Mouse (Mus musculus): ENCODE measurements around the gene Susd1.

Susd1 gene

DNA sequence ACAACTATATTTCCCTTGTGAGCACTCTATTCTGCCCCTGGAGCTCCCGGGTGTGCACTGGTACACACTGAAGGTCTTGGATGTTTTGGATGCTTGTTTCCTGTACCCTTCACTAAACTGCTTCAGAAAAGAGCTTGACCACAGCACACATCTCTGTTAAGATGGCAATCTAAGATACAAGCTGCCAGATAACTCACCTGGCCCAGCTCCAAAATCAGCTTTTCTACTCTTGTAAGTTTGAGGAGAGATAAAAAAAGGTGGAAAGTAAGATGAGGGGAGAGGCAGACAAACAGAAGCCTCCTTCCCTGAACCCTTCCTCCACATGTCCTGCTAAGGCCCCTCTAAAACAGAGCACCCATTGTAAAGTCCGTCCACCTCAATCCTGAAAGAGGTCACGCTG, 115.7 kb downstream of the Susd1 start:
- no peak for DNase-seq (ENCODE audit: low read depth, low spot score)

DNA sequence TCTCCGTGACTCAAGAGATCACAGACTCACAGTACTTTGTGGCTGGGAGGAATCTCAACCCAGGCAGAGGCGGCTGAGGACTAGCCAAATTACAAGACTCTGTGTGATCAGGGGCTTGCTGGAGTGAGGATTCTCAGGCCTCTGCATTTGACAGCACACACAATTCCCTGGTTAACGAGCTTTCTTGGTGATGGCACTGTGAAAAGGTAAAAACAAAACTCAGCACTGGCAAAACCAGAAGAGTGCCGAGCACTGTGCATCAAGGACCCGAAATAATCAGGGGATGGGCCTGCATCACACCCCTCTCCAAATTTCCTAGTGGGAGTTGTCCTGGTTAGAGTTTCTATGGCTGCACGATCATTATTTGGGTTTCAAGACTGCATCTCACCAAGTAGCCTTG, 116.4 kb downstream of the Susd1 start:
- no peak for DNase-seq (ENCODE audit: low read depth, low spot score)

DNA sequence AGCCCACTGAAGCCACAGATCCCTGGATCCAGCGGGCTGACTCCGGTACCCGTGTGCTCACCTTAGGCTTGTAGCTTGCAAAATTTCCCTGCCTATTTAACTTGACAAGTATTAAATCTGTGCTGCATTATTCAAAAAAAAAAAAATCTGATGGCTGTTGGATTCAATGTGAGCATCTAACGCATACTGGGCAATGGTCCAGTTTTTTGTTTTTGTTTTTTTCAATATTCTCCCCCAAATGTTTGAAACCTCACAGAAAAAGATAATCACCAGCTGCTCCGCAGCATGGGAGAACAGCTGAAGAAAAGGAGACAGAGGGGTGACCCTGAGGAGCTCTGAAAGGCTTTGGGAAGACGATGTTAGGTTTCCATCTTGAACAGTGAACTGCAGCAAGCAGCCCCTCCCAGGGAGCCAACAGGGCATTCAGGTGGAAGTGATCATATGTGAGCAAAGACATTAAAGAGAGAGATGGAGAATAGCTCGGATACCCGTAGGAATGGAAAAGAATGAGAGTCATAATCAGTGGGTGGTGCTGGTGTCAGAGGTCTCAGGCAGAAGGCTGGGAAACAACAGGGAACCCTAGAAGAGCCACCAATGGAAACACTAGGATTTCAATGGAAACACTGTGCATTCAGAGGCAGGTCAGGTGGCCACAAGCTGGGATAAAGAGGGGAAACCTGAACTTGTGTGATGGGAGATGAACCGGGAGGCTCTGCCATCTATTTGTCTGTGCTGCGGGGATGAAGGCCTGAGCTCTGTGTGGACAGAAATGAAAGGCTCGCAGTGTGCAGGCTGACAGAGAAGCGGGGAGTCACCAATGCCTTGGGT, 117.0 kb downstream of the Susd1 start:
- DNase-seq (ENCODE audit: low read depth, low spot score) = no peak

DNA sequence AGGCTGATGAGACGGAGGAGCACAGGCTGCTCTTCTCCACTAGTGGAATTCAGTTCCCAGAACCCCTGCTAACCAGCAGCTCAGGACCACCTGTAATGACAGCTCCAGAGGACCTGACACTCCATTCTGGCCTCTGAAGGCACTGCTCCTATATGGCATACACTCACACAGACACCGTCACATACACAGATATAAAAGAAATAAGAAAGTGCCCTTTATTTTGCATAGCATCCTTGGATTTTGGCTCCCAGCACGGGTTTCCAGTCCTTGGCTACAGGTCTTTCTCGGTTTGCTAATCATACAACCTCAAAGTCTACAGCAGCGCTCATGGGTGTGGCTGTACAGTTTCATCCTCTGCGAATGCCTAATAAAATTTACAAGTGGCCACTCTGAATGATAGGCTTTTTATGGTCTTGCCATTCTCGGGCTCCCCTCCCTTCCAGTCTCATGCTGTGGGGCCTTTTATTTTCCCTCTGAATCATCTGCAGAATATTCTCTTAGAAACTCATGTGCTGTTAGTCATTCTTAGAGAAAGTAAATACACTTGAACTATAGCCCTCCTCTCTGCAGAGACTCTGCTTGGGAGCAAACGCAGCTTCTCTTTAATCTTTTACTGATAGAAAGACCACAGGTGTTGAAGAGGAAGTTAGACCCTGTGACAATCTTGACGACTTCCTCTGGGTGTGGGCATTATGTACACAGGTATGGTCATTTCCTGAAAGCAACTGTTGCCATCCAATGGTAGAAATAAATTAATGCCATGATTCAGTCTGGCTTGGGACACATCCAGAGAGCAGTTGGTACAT, 119.1 kb downstream of the Susd1 start:
- DNase-seq (ENCODE audit: low read depth, low spot score) = no peak

DNA sequence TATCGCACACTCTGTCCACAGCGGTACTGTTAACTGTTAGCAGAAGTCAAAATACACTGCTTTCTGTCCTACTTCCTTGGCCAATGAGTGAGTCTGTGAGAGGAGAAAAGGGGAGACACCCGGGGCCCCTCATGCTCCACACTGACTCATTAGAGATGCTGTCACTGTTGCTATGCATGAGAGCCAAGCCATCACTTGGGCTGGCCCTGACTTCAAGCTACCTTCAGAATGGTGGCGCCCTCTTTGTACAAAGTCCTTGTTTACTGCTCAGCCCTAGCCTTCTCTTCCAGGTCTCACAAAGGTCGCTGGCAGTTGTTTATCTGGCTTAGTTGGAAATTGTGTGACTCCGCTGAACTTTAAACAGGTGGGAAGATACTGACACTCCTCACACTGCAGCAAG, 119.8 kb downstream of the Susd1 start:
- no peak for DNase-seq (ENCODE audit: low read depth, low spot score)

DNA sequence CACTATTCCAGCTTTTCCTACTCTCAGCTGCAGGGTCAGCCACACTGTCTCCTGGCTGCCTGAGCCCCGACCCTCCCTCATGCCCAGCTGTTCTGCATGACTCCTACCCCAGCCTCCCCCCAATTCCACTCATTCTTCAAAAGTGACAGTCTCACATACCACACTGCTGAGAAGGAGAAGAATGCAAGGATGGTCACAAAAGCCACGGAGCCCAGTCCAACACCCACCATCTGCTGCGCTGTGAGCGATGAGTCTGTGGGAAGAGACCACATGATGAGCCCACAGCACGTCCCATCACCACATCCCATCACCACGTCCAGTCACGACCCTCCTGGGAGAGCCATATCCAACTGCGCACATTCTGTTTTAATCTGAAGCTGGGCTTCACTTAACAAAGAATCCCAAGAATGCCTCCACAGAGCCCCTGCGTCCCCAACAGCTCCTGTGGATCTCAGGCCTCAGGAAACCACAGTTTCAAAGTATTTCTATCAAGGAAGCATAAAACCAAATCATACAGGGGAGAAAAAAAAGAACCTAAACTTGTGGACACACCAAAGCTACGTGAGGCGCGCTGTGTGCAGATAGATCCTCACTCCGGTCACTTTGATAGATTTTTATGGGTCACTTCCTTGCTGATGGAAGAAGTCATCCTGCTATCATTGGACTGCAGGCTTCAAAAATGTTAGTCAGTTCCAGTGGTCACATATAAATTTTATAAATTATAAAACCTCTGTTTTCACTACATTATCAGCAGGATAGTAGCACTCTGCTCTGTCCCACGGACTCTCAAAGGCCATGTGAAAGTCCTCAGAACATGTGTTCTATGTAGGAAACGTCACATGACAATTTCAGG, 122.7 kb downstream of the Susd1 start:
- DNase-seq (ENCODE audit: low read depth, low spot score) = no peak

DNA sequence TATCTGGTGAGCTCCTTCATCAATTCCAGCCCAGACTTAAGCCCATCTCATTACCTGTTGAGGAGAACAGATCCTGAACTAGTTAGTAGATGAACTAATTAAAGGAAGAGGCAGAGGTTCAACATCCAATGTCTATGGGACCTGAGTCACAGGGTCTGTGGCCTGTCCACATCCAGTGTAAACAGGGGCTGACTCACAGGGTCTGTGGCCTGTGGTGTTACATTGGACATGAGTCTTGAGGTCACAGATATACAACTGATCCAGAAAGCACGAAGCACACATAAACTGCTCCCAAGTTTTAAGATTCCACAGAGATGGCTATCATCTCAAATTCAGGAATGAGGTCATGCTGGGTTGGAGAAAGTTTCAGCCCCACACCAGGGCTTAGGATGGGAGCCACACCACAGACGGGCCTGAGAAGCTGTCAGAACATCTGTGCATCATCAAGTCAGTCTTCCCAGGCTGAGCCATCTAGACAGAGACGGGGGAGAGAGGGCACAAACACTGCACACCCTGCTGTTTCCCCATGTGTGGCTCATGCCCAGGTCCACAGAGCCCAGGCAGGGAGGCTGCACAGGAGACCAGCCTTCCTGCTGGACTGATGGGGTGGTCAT, 123.4 kb downstream of the Susd1 start:
- DNase-seq (ENCODE audit: low read depth, low spot score) = no peak

DNA sequence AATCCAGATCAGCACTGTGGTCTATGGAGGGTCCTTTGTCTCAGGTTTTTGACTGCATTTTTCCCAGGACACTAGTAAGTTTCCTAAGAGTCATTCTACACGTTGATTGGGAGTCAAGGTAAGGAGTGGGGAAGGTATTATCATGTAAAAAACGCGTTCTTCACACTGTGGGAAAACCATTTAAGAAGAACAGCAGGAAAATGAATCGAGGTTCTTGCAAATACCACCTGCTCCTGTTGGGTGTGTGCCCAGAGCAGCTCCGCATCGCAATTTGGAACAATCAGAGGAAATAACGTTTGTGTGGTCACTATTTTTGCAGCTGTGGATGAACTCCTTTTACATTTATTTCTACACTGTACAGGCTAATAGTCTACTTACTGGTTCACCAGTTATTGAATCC, 125.5 kb downstream of the Susd1 start:
- DNase-seq (ENCODE audit: low read depth, low spot score) = peak; percentile 48

DNA sequence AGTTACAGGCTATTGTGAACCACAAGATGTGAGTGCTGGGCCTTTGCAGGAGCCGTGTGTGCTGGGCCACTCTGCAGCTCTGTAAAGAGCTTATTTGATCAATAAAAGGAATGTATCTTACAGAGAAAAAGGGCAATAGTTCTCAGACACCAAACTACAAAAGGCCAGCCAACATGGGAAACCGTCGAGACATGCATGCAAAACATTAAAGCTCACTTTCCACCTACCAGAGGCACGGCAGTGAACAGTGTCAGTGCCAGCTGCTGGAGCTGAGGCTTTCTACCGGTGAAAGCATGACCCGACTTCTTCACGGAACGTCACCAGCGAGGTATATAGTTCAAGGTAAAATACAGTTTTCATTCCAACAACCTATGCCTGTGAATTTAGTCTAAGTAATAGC, 127.8 kb downstream of the Susd1 start:
- no peak for DNase-seq (ENCODE audit: low read depth, low spot score)

DNA sequence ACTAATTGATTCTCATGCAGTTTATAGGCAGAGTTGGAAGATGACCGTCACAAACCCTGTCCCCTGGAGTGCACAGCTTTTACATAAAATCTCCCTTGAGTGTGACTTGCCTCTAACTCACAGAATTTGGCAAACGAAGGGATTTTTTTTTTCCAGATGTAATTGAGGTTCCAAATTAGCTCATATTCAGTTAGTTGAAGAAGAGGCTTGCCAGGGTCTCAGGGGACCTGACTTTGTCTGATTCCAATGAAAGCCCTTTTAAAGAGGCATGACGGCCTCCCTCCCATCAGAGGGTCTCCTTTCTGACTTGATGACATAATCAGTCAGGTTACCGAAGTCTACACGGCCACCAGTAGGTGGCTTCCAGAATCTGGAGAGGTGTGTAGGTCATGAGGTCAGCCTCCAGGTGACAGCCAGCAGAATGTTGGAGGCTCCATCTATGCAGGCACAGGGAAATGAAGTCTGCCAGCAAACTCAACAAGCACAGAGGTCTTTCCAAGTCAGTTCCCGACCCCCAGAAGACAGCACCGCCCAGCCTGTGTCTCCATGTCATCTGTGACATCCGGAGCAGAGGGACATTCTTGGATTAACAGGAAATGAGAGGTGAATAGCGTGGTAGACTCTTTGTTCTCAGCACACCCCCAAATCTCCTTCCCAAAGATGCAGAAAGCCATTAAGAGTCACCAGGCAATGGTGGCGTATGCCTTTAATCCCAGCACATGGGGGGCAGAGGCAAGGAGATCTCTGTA, 130.4 kb downstream of the Susd1 start:
- no peak for DNase-seq (ENCODE audit: low read depth, low spot score)

DNA sequence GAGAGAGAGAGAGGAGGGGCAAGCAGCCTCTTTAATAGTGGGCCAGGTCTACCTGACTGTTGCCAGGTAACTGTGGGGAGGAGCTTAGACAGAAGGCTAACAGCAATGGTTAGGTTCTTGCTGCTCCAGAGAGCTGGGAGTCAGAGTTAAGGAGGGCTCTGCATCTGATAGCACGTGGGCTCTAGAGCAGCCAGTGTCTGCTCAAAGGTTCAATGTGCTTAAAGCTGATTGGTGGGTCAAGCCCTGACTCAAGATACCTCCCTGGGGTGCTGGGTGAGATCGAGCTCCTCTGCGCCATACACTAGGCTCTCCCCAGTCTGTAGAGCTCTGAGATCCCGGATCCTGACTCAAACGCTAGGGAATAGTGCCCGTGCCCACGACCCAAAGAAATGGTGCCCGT, 136.0 kb downstream of the Susd1 start:
- no peak for DNase-seq (ENCODE audit: low read depth, low spot score)

DNA sequence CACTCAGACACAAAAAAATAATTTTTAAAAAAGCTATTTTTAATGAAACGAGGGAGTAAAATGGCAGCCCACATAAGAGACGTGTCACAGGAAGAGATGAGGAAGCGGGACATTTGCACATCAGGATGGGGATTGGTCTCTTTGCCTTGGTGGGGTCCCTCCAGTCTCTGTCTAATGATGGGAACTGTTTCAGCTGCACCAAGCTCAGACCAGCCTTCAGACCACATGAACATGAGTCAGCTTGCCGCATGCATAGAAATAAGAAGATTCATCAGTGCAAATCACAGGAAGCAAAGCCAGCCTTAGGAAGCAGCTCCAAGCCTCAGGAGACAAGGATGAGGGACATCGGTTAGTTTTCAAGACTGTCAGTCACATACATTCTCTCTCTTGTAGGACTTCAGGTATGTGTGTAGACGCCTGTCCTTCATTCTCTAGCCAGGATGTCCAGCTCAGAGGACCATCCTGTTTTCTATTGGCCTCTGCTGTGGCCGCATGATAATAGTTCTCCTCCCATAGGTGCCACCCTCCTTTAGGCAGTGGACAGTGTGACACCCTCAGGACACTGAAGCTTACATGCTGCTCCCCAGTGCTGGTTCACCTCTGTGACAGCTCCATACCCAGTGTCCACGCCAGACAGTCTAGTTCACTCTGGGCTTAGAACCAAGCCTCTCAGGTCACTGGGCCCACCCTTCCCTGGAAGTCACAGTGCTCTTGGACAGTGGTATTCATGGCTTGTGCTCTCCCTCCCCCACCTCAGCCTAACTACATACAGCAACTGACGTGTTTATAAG, 137.2 kb downstream of the Susd1 start:
- no peak for DNase-seq (ENCODE audit: low read depth, low spot score)

DNA sequence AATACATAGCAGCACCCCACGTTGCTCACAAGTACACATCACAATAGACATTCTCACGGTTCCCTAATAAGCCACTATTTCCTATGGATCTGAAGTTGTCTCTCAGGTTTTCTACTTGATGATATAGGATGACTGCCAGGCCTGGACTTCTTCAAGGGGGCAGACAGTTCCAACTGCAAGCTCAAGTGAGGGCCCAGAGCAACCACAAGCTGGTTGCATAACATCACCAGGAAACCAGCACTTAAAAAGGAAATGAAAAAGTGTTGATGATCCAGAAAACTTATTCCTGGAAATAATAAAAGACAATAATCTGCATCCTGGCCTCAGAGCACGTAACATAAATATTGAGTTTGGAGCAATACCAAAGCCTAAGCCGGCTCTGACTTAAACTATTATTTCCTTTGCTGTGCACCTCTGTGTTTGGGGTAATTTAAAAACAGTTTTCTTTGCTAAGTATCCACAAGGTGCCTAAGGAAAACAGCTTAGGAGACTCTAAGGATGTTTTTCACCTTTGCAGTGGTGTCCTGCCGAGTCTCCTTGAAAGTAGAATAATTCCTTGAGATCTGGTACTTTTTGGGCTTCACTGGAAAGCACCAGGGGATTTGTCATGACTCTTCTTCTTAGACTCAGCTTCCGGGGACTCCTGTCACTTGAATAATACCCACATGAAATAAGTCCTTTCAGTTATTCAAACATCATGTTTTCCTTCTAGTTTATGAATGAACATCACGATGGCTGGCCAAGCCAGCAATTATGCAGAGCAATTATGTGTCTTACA, 139.5 kb downstream of the Susd1 start:
- DNase-seq (ENCODE audit: low read depth, low spot score) = no peak

DNA sequence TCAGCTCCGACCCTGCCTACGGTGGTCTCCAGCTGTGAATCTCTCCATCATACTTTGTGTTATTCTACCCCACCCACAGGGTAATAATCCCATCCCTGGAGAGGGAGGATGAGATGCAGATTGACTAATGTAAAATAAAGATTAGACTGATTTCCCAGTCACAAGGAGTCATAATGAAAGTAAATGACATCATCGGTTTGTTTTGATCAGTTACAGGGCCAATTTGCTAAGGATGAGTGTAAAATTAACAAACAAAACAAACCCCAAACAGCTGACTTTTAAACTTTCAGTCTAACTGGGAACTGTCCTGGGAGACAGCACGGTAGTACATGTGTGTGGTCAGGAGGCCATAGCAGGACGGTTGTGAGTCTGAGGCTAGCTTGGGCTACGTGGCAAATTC, 143.3 kb downstream of the Susd1 start:
- DNase-seq (ENCODE audit: low read depth, low spot score) = no peak

DNA sequence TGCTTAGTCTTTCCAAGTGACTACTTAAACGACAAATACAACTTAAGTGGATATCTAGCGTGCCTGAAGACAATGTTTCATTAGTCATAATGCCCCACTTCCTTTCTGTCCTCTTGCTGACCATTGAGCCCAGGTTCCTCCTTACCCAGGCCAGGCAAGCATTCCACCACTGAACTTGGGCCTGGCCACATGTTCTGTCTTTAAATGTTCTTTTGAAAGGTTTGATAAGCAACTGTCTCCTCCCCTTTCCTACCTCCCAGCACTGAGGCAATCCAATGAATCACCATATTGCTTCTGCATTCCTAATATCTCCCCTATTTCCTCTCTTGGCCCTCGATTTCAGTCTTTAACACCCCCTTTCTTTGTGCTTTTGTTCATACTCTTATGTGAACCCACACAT, 143.8 kb downstream of the Susd1 start:
- DNase-seq (ENCODE audit: low read depth, low spot score) = no peak

DNA sequence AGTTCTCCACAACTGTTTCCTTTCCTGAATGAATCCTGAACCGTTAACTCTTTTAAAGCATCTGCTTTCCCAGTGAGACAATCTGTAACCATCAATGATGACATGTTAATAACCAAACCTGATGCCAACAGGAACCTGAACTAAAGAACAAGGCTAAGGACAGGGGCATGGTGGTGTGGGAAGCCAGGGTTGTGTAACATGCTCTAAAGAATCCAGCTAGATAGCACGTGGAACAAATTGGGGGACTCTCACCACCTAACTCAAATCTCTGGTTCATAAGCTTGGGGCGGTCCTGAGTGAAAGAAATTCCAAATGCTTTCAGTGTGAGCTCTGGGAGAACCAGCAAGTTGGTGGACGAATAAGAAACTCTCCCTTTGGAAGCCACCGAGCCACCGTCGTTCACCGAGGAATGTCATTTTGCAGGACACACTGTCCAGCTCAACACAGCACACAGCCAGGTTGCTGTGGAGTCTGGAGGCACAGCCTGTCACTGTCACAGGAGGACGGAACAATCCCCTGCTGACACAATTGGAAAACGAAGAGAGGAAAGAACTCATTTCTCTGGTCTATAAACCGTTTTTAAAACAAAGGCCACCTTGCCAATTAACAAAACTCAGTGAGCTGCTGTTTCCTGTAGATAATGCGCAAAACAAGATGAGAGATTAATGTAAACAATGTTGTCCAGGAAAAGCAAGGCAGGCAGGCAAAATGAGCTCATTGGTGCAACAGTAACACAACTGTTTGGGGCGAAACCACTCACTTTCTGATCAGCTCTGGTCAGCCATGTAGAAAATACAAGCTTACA, 146.3 kb downstream of the Susd1 start:
- DNase-seq (ENCODE audit: low read depth, low spot score) = no peak

DNA sequence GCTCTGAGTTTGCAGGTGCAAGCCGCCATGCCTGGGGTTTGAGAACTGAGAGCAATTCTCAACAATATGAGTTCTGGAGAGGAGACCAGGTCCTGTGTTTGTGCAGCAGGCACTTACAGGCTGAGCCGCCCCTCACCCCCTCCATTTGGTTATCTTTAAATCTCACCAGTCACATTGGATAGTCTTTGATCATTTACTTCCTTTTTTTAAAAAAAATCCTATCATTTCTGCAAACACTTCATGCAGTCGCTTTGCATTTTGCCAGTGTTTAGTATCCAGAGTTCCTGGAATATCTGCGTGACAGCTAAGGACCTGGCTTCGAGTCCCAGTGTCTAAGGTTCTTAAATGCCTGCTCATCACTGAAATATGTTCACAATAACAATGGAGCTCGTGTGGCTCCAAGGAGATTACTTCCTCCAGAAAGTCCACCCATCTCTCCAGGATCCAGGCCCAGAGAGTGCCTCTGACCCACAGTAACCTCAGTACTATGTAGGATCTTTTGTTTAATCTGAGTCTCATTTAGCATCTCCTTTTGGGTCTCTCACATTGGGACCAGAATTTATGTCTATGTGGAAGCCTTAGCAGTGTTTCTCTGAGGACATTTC, 147.4 kb downstream of the Susd1 start:
- no peak for DNase-seq (ENCODE audit: low read depth, low spot score)

DNA sequence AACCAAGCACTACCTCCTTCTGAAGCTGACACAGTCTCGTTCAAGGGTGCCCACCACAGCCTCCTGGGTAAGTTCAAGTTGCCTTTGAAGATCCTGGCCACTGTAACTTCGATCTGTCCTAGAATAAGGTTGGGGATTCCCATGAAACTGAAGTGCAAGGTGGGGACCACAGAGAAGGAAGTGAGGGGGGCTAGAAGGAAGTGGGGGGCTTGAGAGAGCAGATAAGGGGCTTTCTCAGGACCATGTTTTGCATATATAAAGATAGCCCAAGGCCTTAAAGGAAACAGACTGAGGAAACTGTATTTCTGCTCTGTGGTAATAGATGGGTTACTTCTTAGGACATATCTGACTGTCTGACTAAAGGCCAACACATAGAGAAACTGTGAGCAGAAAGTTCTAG, 151.3 kb downstream of the Susd1 start:
- DNase-seq (ENCODE audit: low read depth, low spot score) = no peak
